Mouse (Mus musculus) heart, embryonic 16.5 days (tissue): ENCODE data around the gene Tspan13. TPM values are rescaled to one million over a fixed set of nuclear protein-coding genes. Genes with fewer than 3 reads are reported as not detected.

Source experiments
- ATAC-seq: fragments of 200-750 bp; cut with Nextera tagmentation; replicated peaks from 2 replicates; pipeline ENCODE4 v1.8.0; 2017; ENCODE audit warnings: moderate number of reproducible peaks; ENCODE audit not compliant: insufficient read depth, low FRiP score; ENCODE audit errors: extremely low read depth
- H3K27ac ChIP-seq: fragments of 300-500 bp; sonication (generic); 2 replicates; pipeline ENCODE4 v1.5.1; 2014; ENCODE audit warnings: mild to moderate bottlenecking, low read length, control low read depth, moderate library complexity
- H3K27me3 ChIP-seq: fragments of 300-500 bp; sonication (generic); 2 replicates; pipeline ENCODE4 v1.6.1; 2014; ENCODE audit warnings: low read length, mixed read lengths; ENCODE audit not compliant: control insufficient read depth, insufficient read depth
- H3K36me3 ChIP-seq: fragments of 300-500 bp; sonication (generic); 2 replicates; pipeline ENCODE4 v1.6.1; 2014; ENCODE audit not compliant: control insufficient read depth, insufficient read depth
- H3K4me1 ChIP-seq: fragments of 300-500 bp; sonication (generic); 2 replicates; pipeline ENCODE4 v1.6.1; 2014; ENCODE audit warnings: low read length, mixed read lengths; ENCODE audit not compliant: control insufficient read depth, insufficient read depth
- H3K4me2 ChIP-seq: fragments of 300-500 bp; sonication (generic); 2 replicates; pipeline ENCODE4 v1.6.1; 2014; ENCODE audit warnings: low read depth, mild to moderate bottlenecking, control low read depth, low read length
- H3K4me3 ChIP-seq: fragments of 300-500 bp; sonication (generic); 2 replicates; pipeline ENCODE4 v1.5.1; 2014; ENCODE audit warnings: mild to moderate bottlenecking, control low read depth, low read length
- H3K9ac ChIP-seq: fragments of 300-500 bp; sonication (generic); 2 replicates; pipeline ENCODE4 v1.6.1; 2014; ENCODE audit warnings: low read length, control low read depth
- H3K9me3 ChIP-seq: fragments of 300-500 bp; sonication (generic); replicated peaks from 2 replicates; pipeline ENCODE4 v1.6.1; 2016; ENCODE audit warnings: low read length; ENCODE audit not compliant: control insufficient read depth
- WGBS: fragments of 180-500 bp; shearing (Covaris S2); extraction: QIAGEN DNeasy Blood & Tissue Kit; methylation state at CpG from one replicate; pipeline ENCODE4 v1.1.7; 2014; 5-methylcytosine and 5-hydroxymethylcytosine counted together
- polyA plus RNA-seq: library from polyadenylated mRNA; unstranded; fragments of >200 nt; fragmentation: Nextera tagmentation; extraction: Ambion mirVana; gene quantifications from 2 replicates; pipeline ENCODE4 v1.2.1, GENCODE M21; 2015

Tspan13 gene
- polyA plus RNA-seq, 1 experiment from 2014 or later = 72.3 TPM

- Histone ChIP-seq H3K36me3 (no peaks in the 10 kb centered on the region), H3K27ac (no peak overlapping the region), H3K9me3 (no peaks in the 10 kb centered on the region), H3K4me2 (no peak overlapping the region), H3K9ac (no peak overlapping the region), H3K27me3 (no peaks in the 10 kb centered on the region), H3K4me1 (no peaks in the 10 kb centered on the region; the same call in 1 of the 2 replicates), H3K4me3 (no peak overlapping the region)
- WGBS = 64% methylated on average over 4 of the region's 4 CpGs
- ATAC-seq = no peak
These were observed 37.6 kb downstream of the Tspan13 start for GRCm38 (mm10) chr12:36004714-36005113.

GRCm38 (mm10) chr12:35995799-35996198, 46.5 kb downstream of the Tspan13 start:
- Histone ChIP-seq H3K9ac (no peak overlapping the region), H3K27me3 (no peaks in the 10 kb centered on the region), H3K9me3 (no peaks in the 10 kb centered on the region), H3K4me3 (no peak overlapping the region), H3K36me3 (no peaks in the 10 kb centered on the region), H3K4me2 (no peak overlapping the region), H3K4me1 (no peaks in the 10 kb centered on the region), H3K27ac (no peak overlapping the region)
- 28% methylated on average over 5 of the region's 5 CpGs for WGBS
- no peak for ATAC-seq

GRCm38 (mm10) chr12:35994098-35994497, 48.2 kb downstream of the Tspan13 start:
- Histone ChIP-seq H3K36me3 (no peaks in the 10 kb centered on the region), H3K27ac (no peak overlapping the region), H3K4me3 (no peak overlapping the region), H3K9ac (no peak overlapping the region), H3K4me1 (no peaks in the 10 kb centered on the region), H3K9me3 (no peaks in the 10 kb centered on the region), H3K27me3 (no peaks in the 10 kb centered on the region), H3K4me2 (no peak overlapping the region)
- no peak for ATAC-seq

- Histone ChIP-seq H3K4me3 (no peak overlapping the region), H3K4me2 (no peak overlapping the region), H3K27ac (no peak overlapping the region), H3K4me1 (no peaks in the 10 kb centered on the region), H3K9me3 (no peaks in the 10 kb centered on the region), H3K27me3 (no peaks in the 10 kb centered on the region), H3K36me3 (no peaks in the 10 kb centered on the region), H3K9ac (no peak overlapping the region)
- WGBS = 57% methylated on average over 3 of the region's 3 CpGs
- no peak for ATAC-seq
These were observed 48.7 kb downstream of the Tspan13 start for GRCm38 (mm10) chr12:35993583-35993982.

DNA sequence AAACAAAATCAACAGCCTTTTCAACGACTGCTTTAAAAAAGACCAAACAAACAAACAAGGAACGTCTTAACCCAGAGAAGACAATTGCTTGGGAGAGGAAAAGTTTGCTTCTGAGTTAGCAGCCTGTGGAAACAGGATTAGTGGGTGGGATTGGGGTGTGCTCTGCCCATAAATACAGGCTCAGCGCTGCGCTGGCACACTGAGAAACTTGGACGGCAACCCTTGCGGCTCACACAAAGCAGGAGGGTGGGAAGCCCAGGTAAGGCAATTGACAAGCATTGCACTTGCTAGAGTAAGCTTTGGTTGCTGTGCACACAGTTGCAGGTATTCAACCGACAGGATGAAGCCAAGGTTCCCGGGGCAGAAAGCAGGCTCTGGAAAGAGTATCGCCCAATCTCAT, 49.6 kb downstream of the Tspan13 start, which contains the start of gene Agr2:
Gene Agr2, plus strand, starts transcription at position 197 of the 400 bp plus-strand sequence.
- Histone ChIP-seq H3K9me3 (no peaks in the 10 kb centered on the region), H3K4me3 (no peak within 1 kb of the TSS), H3K4me1 (no peaks in the 10 kb centered on the region), H3K27ac (no peak within 1 kb of the TSS), H3K36me3 (no peaks in the 10 kb centered on the region), H3K27me3 (no peaks in the 10 kb centered on the region), H3K9ac (no peak within 1 kb of the TSS), H3K4me2 (no peak within 1 kb of the TSS)
- 70% methylated on average over 9 of the region's 9 CpGs for WGBS
- no peak for ATAC-seq

GRCm38 (mm10) chr12:35984743-35985142, 57.6 kb downstream of the Tspan13 start:
- no peaks in the 10 kb centered on the region for H3K9me3 ChIP-seq
- no peaks in the 10 kb centered on the region for H3K36me3 ChIP-seq
- 80% methylated on average over 5 of the region's 5 CpGs for WGBS
- no peak overlapping the region for H3K4me3 ChIP-seq
- ATAC-seq = no peak
- H3K27ac ChIP-seq = no peak overlapping the region
- H3K4me2 ChIP-seq = no peak overlapping the region
- H3K27me3 ChIP-seq = no peaks in the 10 kb centered on the region
- no peak overlapping the region for H3K9ac ChIP-seq
- H3K4me1 ChIP-seq = 0 out of 2 replicates have a peak, but pooled peaks cover 4% of the 10 kb centered on the region

DNA sequence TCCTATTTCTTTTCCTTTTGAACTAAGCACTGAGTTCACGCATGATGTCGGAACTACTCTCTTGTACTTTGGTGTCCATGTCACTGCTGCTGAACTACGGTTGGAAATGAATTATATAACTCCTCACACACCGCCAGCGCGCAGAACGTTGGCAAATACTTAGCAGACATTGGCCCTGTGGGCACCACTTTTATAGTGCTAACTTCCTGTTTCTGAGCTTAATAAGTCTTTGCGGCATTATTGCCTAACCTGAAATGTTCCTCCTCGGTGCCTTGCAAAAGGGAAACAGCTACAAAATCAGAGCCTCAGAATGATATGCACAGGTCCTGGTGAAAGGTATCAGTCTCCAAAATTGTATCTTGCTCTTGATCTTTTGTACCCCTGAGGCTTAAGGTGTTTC, 58.8 kb downstream of the Tspan13 start:
- Histone ChIP-seq H3K9me3 (no peaks in the 10 kb centered on the region), H3K4me1 (0 out of 2 replicates have a peak, but pooled peaks cover 4% of the 10 kb centered on the region), H3K4me3 (no peak overlapping the region), H3K36me3 (no peaks in the 10 kb centered on the region), H3K4me2 (no peak overlapping the region), H3K27me3 (no peaks in the 10 kb centered on the region), H3K27ac (no peak overlapping the region), H3K9ac (no peak overlapping the region)
- ATAC-seq = no peak
- WGBS = 88% methylated on average over 9 of the region's 9 CpGs

- Histone ChIP-seq H3K36me3 (no peaks in the 10 kb centered on the region), H3K9me3 (no peaks in the 10 kb centered on the region), H3K4me1 (0 out of 2 replicates have a peak, but pooled peaks cover 4% of the 10 kb centered on the region), H3K4me2 (no peak overlapping the region), H3K9ac (no peak overlapping the region), H3K27me3 (no peaks in the 10 kb centered on the region), H3K27ac (no peak overlapping the region), H3K4me3 (no peak overlapping the region)
- ATAC-seq = peak; percentile 83
- 35% methylated on average over 6 of the region's 6 CpGs for WGBS
These were observed 60.5 kb downstream of the Tspan13 start for GRCm38 (mm10) chr12:35981732-35982360.

- ATAC-seq = no peak
- Histone ChIP-seq H3K27me3 (no peaks in the 10 kb centered on the region), H3K9me3 (no peaks in the 10 kb centered on the region), H3K4me3 (no peak overlapping the region), H3K36me3 (no peaks in the 10 kb centered on the region), H3K27ac (no peak overlapping the region), H3K4me1 (0 out of 2 replicates have a peak, but pooled peaks cover 4% of the 10 kb centered on the region), H3K9ac (no peak overlapping the region), H3K4me2 (no peak overlapping the region)
- WGBS = 69% methylated on average over 5 of the region's 5 CpGs
These were observed 62.7 kb downstream of the Tspan13 start for GRCm38 (mm10) chr12:35979625-35980024.
